Mouse (Mus musculus): Measurements from ENCODE around the gene Slfn3.

DNA sequence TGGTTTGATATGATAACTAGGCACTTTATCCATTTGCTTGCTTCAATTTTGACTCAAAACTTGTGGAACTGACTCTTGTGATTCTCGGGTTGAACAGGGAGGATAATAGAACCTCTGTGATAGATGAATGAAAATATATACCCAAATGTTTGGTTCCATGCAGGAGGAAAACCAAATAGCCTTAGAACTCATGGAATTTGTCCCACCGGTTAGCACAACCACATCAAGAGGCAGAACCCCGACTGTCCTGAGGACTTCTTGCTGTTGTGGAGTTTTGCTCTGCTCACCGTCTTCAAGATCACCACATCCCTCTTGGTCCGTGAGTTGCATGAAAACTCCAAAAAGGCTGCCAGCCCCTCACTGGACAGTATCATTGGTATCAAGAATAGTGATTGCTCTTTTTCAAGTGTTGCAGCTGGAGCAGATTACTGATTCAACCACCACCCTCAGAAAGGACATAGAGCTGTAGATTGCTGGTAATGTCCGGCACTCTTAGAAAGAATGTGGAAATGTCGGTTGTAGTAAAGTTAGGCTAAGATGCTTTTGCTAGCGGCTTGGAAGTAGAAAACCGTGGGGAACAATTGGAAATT is 34.3 kb downstream of the Slfn3 start:
- TF ChIP-seq POLR2A (IDR thresholded peaks at IDR 0.05; ENCODE audit: borderline replicate concordance, insufficient read depth, low read length) = no peak
- TF ChIP-seq CTCF (IDR thresholded peaks at IDR 0.05; ENCODE audit: borderline replicate concordance, insufficient read depth, low read depth, low read length) = no peak
